In genomic region chr5:9748184-9748583, GRCm38 (mm10) we compare ENCODE assay signal across 27 mouse cellular contexts. TPM values are rescaled to one million over a fixed set of nuclear protein-coding genes. Genes with fewer than 3 reads are reported as not detected.
DNase-seq lines count a peak whose midpoint lies in the region; ATAC-seq lines count a peak whose summit lies in the region.
"Had no signal": no experiment of that assay in that cellular context is flagged by ENCODE, and none has a peak within 500 bp of the region (broad histone marks: within the 10 kb centered on the region; RNA-seq: fewer than 3 reads in every experiment).

No protein-coding gene starts in this region.

- H3K27me3 ChIP-seq in forebrain, embryonic 14.5 days (replicated peaks; ENCODE audit: control insufficient read depth, insufficient read depth, low read length), result no peaks in the 10 kb centered on the region
- no peaks in the 10 kb centered on the region for H3K27me3 ChIP-seq in forebrain, embryonic 13.5 days
- H3K27me3 ChIP-seq: embryonic facial prominence, embryonic 13.5 days; forebrain, embryonic 12.5 days; hindbrain, embryonic 12.5 days had no signal

- H3K27ac ChIP-seq in forebrain, embryonic 14.5 days (ENCODE audit: low read depth, low read length), result no peak overlapping the region
- H3K27ac ChIP-seq in forebrain, embryonic 13.5 days, result no peak overlapping the region
- H3K27ac ChIP-seq: embryonic facial prominence, embryonic 13.5 days; forebrain, embryonic 12.5 days; gastrocnemius, adult 2 months; heart, embryonic 10.5 days; hindbrain, embryonic 12.5 days had no signal

- peak; percentile 30 for DNase-seq in forebrain, embryonic 14.5 days (ENCODE audit: low spot score)
- DNase-seq in layer of hippocampus, adult 8-10 months (ENCODE audit: low spot score in 2 of 2), result peak; percentile 5 to 12
- no peak for DNase-seq in layer of hippocampus, postnatal 10 days (ENCODE audit: low spot score in 2 of 2)
- peak; percentile 54 for DNase-seq in brain, adult 2 months (ENCODE audit: low read depth, low spot score)
- DNase-seq in layer of hippocampus, adult 9-11 months, result peak; percentile 6
- DNase-seq in lung, postnatal 14 days, result no peak
- no peak for DNase-seq in gastrocnemius, postnatal 14 days
- DNase-seq: adrenal gland, adult 2 months; adrenal gland, postnatal 25 days; cerebellum, adult 11 months; cerebellum, adult 8-10 months; cerebellum, postnatal 14 days; gastrocnemius, adult 2 months; gastrocnemius, postnatal 36 days; heart, adult 18-20 months; heart, postnatal 10 days; heart, postnatal 4 days had no signal

- H3K36me3 ChIP-seq in forebrain, embryonic 14.5 days (ENCODE audit: control insufficient read depth, insufficient read depth, low read length), result no peaks in the 10 kb centered on the region
- no peaks in the 10 kb centered on the region for H3K36me3 ChIP-seq in forebrain, embryonic 13.5 days (ENCODE audit: poor library complexity, severe bottlenecking)
- H3K36me3 ChIP-seq: embryonic facial prominence, embryonic 13.5 days; forebrain, embryonic 12.5 days; heart, embryonic 10.5 days; hindbrain, embryonic 12.5 days had no signal

- H3K4me3 ChIP-seq in forebrain, embryonic 14.5 days (ENCODE audit: low read depth, low read length), result no peak overlapping the region
- no peak overlapping the region for H3K4me3 ChIP-seq in forebrain, embryonic 13.5 days
- H3K4me3 ChIP-seq: embryonic facial prominence, embryonic 13.5 days; forebrain, embryonic 12.5 days; gastrocnemius, adult 2 months; heart, embryonic 10.5 days; hindbrain, embryonic 12.5 days had no signal

- ATAC-seq in forebrain, embryonic 14.5 days, result no peak
- no peak for ATAC-seq in forebrain, embryonic 13.5 days
- ATAC-seq: hindbrain, embryonic 16.5 days; inflammation-experienced regulatory T-cells, adult 6 months had no signal

- H3K4me1 ChIP-seq in forebrain, embryonic 14.5 days (ENCODE audit: control insufficient read depth, insufficient read depth, low read length), result no peaks in the 10 kb centered on the region
- H3K4me1 ChIP-seq in forebrain, embryonic 13.5 days, result no peaks in the 10 kb centered on the region
- H3K4me1 ChIP-seq: embryonic facial prominence, embryonic 13.5 days; forebrain, embryonic 12.5 days; heart, embryonic 10.5 days; hindbrain, embryonic 12.5 days had no signal

- WGBS in forebrain, embryonic 14.5 days, result 65% methylated on average over 5 of the region's 5 CpGs
- 63% methylated on average over 5 of the region's 5 CpGs for WGBS in forebrain, embryonic 13.5 days

- no peaks in the 10 kb centered on the region for H3K9me3 ChIP-seq in forebrain, embryonic 14.5 days (replicated peaks; ENCODE audit: control insufficient read depth, low read length)
- no peaks in the 10 kb centered on the region for H3K9me3 ChIP-seq in forebrain, embryonic 13.5 days (replicated peaks)
- H3K9me3 ChIP-seq: embryonic facial prominence, embryonic 13.5 days; forebrain, embryonic 12.5 days; heart, embryonic 10.5 days; hindbrain, embryonic 12.5 days had no signal

- intact Hi-C loops in gastrocnemius, postnatal 14 days (cut with DNase I; ENCODE audit: low total_unique reads), result no loop called here

- no peak overlapping the region for H3K4me2 ChIP-seq in forebrain, embryonic 14.5 days (ENCODE audit: low read length)
- no peak overlapping the region for H3K4me2 ChIP-seq in forebrain, embryonic 13.5 days
- H3K4me2 ChIP-seq: embryonic facial prominence, embryonic 13.5 days; forebrain, embryonic 12.5 days; hindbrain, embryonic 12.5 days had no signal

- H3K9ac ChIP-seq in forebrain, embryonic 14.5 days (ENCODE audit: low read length), result no peak overlapping the region
- H3K9ac ChIP-seq in forebrain, embryonic 13.5 days, result no peak overlapping the region
- H3K9ac ChIP-seq: embryonic facial prominence, embryonic 13.5 days; forebrain, embryonic 12.5 days; hindbrain, embryonic 12.5 days had no signal

RNA-seq across cellular contexts. Expression of gene Grm3, which starts 23.2 kb away (rescaled TPM):
- 8.0 and 14.8 TPM in 2 replicates for polyA plus RNA-seq in forebrain, embryonic 14.5 days (2014; fragmentation: Nextera tagmentation; extraction: Ambion mirVana)
- 3.6 and 7.2 TPM in 2 replicates for polyA plus RNA-seq in forebrain, embryonic 13.5 days (2015; fragmentation: Nextera tagmentation; extraction: Ambion mirVana)
- total RNA-seq in layer of hippocampus, adult 8-10 months (2022), result 10 to 100 TPM; 59.9 to 75.7 (median 64.0) TPM
- total RNA-seq in layer of hippocampus, postnatal 10 days (2021), result 10 to 100 TPM; 87.6 to 99.6 TPM
- under 1 TPM in 1 of 2 experiments, not detected in 1; 0.13 TPM for total RNA-seq in gastrocnemius, postnatal 14 days (2021)
- total RNA-seq: adrenal gland, adult 2 months; common myeloid progenitor, adult 5-6 weeks; gastrocnemius, adult 2 months; gastrocnemius, postnatal 36 days; heart, postnatal 4 days; MEL had no signal
- polyA plus RNA-seq: C2C12; inflammation-experienced regulatory T-cells, adult 6 months had no signal

Comparison
In these comparisons a context has a peak if more than half of its experiments do, and no peak if none do; other contexts are left out.
1. DNase-seq: peak in forebrain, embryonic 14.5 days (single experiment), layer of hippocampus, adult 8-10 months (2 of 2), brain, adult 2 months (single experiment) and layer of hippocampus, adult 9-11 months (single experiment); none in layer of hippocampus, postnatal 10 days (0 of 2), lung, postnatal 14 days (single experiment) and gastrocnemius, postnatal 14 days (single experiment).
2. RNA of gene Grm3, which starts 23.2 kb away (total RNA-seq): 87.6 to 99.6 TPM in layer of hippocampus, postnatal 10 days and 59.9 to 75.7 TPM in layer of hippocampus, adult 8-10 months; 0.13 TPM in gastrocnemius, postnatal 14 days; every median in the first group is over 10 times any median in the second.